Mouse (Mus musculus): ENCODE results near the gene Lpin2. TPM values are rescaled to one million over a fixed set of nuclear protein-coding genes. Genes with fewer than 3 reads are reported as not detected.

Gene Lpin2
- polyA plus RNA-seq, 1 experiment from 2014 or later, result 22.5 TPM

GRCm38 (mm10) chr17:71227128-71227895 lies 45.0 kb downstream of the Lpin2 start:
- Histone ChIP-seq H3K9me3 (no peaks in the 10 kb centered on the region), H3K9ac (no peak overlapping the region), H3K4me3 (replicated peaks) (no peak overlapping the region), H3K27me3 (replicated peaks) (no peaks in the 10 kb centered on the region), H3K27ac (no peak overlapping the region), H3K36me3 (no peaks in the 10 kb centered on the region; the same call in 1 of the 2 replicates), H3K4me1 (replicated peaks) (no peaks in the 10 kb centered on the region), H3K4me2 (replicated peaks) (no peak overlapping the region)
- ATAC-seq, result no peak
- WGBS, result 80% methylated on average over 9 of the region's 9 CpGs

GRCm38 (mm10) chr17:71228651-71229050 lies 46.3 kb downstream of the Lpin2 start:
- Histone ChIP-seq H3K36me3 (peaks cover 3% of the 10 kb centered on the region; the same call in 1 of the 2 replicates), H3K4me1 (replicated peaks) (no peaks in the 10 kb centered on the region), H3K4me3 (replicated peaks) (no peak overlapping the region), H3K27ac (no peak overlapping the region), H3K9ac (no peak overlapping the region), H3K9me3 (no peaks in the 10 kb centered on the region), H3K4me2 (replicated peaks) (no peak overlapping the region), H3K27me3 (replicated peaks) (no peaks in the 10 kb centered on the region)
- 77% methylated on average over 7 of the region's 7 CpGs for WGBS
- no peak for ATAC-seq

DNA sequence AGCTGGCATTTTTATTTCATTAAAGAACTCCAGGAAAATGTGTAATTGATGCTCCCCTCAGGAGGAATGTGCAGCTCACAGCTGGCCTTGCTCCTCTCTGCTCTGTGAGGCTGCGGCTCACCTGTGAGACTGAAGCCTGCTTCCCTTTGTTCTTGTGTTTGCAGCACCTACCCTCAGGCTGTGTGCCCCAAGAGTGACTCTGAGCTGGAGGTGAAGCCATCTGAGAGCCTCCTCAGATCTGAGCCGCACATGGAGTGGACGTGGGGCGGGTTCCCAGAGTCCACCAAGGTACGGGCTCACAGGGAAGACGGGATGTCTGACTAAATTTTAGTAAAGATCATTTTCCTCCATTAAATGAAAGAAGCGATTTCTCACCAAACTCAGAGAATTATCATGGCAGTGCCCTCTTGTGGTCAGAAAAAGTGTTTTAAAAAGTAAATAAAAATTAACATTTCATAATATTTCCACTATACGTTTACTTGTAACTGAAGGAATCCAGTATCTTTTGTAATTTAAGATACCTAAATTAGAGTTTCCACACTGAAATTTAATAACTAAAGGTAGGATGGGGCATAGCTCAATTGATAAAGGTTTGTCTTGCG lies 47.8 kb downstream of the Lpin2 start:
- Histone ChIP-seq H3K9ac (no peak overlapping the region), H3K27ac (no peak overlapping the region), H3K27me3 (replicated peaks) (no peaks in the 10 kb centered on the region), H3K4me1 (replicated peaks) (no peaks in the 10 kb centered on the region), H3K4me2 (replicated peaks) (no peak overlapping the region), H3K9me3 (no peaks in the 10 kb centered on the region), H3K4me3 (replicated peaks) (no peak overlapping the region), H3K36me3 (peaks cover 3% of the 10 kb centered on the region; the same call in 1 of the 2 replicates)
- no peak for ATAC-seq
- 71% methylated on average over 9 of the region's 9 CpGs for WGBS

- Histone ChIP-seq H3K4me2 (replicated peaks) (no peak overlapping the region), H3K36me3 (peaks cover 3% of the 10 kb centered on the region; the same call in 1 of the 2 replicates), H3K27ac (no peak overlapping the region), H3K9me3 (no peaks in the 10 kb centered on the region), H3K4me1 (replicated peaks) (no peaks in the 10 kb centered on the region), H3K4me3 (replicated peaks) (no peak overlapping the region), H3K9ac (no peak overlapping the region), H3K27me3 (replicated peaks) (no peaks in the 10 kb centered on the region)
- 87% methylated on average over 2 of the region's 2 CpGs for WGBS
- ATAC-seq, result no peak
Measured at GRCm38 (mm10) chr17:71231998-71232397, 49.6 kb downstream of the Lpin2 start.

DNA sequence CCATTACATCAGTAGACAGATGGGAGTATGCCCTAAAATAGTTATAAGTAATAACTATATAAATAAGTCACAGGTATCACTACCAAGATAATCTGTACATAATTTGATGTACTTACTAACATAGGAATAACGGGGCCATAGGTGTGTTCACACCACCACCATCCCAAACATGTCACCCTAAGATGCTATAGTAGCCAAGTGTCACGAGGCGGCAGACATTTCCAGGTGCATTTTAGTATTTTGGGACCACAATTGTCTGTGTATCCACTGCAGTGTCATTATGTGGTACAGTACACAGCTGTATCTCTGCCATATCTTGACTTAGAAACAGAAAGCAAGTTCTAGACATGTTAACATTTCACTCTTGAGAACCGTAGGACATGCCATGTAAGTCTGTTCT lies 50.9 kb downstream of the Lpin2 start:
- no peak for ATAC-seq

DNA sequence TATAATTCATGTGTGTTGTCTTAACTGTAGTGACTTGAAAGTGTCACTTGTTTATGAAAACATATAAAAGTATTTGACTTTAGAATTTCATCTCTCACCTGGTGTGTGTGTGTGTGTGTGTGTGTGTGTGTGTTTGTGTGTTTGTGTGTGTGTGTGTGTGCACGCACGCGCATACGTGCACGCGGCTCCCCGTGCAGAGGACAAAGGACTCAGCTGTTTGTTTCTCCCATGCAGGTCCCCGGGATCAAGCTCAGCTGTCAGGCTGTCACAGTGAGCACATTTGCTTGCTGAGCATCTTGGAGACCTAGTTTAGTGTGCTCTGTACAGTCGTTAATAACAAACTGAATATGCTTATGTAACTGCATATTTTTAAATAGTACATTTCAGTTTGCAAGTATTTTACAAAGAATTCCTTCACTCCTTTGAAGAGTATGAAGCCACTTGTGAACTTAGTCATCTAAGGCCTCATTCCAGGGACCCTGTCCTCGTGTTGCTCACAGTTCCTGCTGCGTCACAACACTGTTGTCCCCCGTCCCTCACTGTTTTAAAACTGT lies 51.8 kb downstream of the Lpin2 start:
- no peak for ATAC-seq
- no peak overlapping the region for H3K27ac ChIP-seq

More for the DNA sequence above, 50.9 kb downstream of the Lpin2 start:
- no peaks in the 10 kb centered on the region for H3K4me1 ChIP-seq (replicated peaks)
- H3K36me3 ChIP-seq, result peaks cover 3% of the 10 kb centered on the region; the same call in 1 of the 2 replicates
- H3K27me3 ChIP-seq (replicated peaks), result no peaks in the 10 kb centered on the region
- no peaks in the 10 kb centered on the region for H3K9me3 ChIP-seq
- H3K4me2 ChIP-seq (replicated peaks), result no peak overlapping the region
- 96% methylated on average over 4 of the region's 4 CpGs for WGBS
- no peak overlapping the region for H3K27ac ChIP-seq
- no peak overlapping the region for H3K9ac ChIP-seq
- no peak overlapping the region for H3K4me3 ChIP-seq (replicated peaks)

GRCm38 (mm10) chr17:71235229-71235958 lies 53.0 kb downstream of the Lpin2 start:
- no peaks in the 10 kb centered on the region for H3K4me1 ChIP-seq (replicated peaks)
- no peaks in the 10 kb centered on the region for H3K9me3 ChIP-seq
- H3K27ac ChIP-seq, result no peak overlapping the region
- H3K36me3 ChIP-seq, result 0 out of 2 replicates have a peak, but pooled peaks cover 9% of the 10 kb centered on the region
- peak; percentile 81 for ATAC-seq
- no peak overlapping the region for H3K4me3 ChIP-seq (replicated peaks)
- H3K4me2 ChIP-seq (replicated peaks), result no peak overlapping the region
- H3K9ac ChIP-seq, result no peak overlapping the region
- no peaks in the 10 kb centered on the region for H3K27me3 ChIP-seq (replicated peaks)
- WGBS, result 85% methylated on average over 12 of the region's 12 CpGs

More for the DNA sequence above, 51.8 kb downstream of the Lpin2 start:
- H3K36me3 ChIP-seq, result peaks cover 9% of the 10 kb centered on the region; the same call in 1 of the 2 replicates
- no peak overlapping the region for H3K4me3 ChIP-seq (replicated peaks)
- H3K4me1 ChIP-seq (replicated peaks), result no peaks in the 10 kb centered on the region
- H3K4me2 ChIP-seq (replicated peaks), result no peak overlapping the region
- no peaks in the 10 kb centered on the region for H3K27me3 ChIP-seq (replicated peaks)
- WGBS, result 91% methylated on average over 12 of the region's 12 CpGs
- no peak overlapping the region for H3K9ac ChIP-seq
- no peaks in the 10 kb centered on the region for H3K9me3 ChIP-seq

GRCm38 (mm10) chr17:71238494-71238893 lies 56.1 kb downstream of the Lpin2 start:
- H3K9ac ChIP-seq, result no peak overlapping the region
- no peaks in the 10 kb centered on the region for H3K9me3 ChIP-seq
- 92% methylated on average over 7 of the region's 7 CpGs for WGBS
- no peak overlapping the region for H3K4me3 ChIP-seq (replicated peaks)
- H3K27ac ChIP-seq, result no peak overlapping the region
- H3K4me1 ChIP-seq (replicated peaks), result no peaks in the 10 kb centered on the region
- no peaks in the 10 kb centered on the region for H3K27me3 ChIP-seq (replicated peaks)
- ATAC-seq, result no peak; the same call in 1 of the 2 replicates
- H3K36me3 ChIP-seq, result peaks cover 16% of the 10 kb centered on the region; the same call in 1 of the 2 replicates
- H3K4me2 ChIP-seq (replicated peaks), result no peak overlapping the region

DNA sequence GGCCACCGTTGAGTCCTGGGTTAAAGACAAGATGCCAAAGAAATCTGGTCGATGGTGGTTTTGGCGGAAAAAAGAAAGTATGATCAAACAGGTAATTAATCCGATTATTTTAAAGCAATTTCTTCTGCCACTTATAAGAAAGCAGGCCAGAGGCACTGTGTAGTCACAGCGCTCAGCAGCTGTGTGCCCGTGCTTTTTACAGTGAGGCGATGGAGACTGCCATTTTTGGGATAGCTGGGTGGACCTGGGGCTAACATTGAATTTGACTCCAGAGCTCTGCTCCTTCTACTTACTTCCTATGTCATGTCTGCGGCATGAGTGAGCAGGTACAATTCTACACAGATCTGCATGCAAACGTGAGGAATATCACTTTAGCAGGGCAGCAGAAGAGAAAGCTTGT lies 58.5 kb downstream of the Lpin2 start:
- H3K4me1 ChIP-seq (replicated peaks), result no peaks in the 10 kb centered on the region
- WGBS, result 90% methylated on average over 9 of the region's 9 CpGs
- no peaks in the 10 kb centered on the region for H3K27me3 ChIP-seq (replicated peaks)
- ATAC-seq, result no peak
- no peak overlapping the region for H3K4me3 ChIP-seq (replicated peaks)
- no peak overlapping the region for H3K4me2 ChIP-seq (replicated peaks)
- H3K27ac ChIP-seq, result no peak overlapping the region
- H3K36me3 ChIP-seq, result peaks cover 22% of the 10 kb centered on the region
- no peaks in the 10 kb centered on the region for H3K9me3 ChIP-seq
- H3K9ac ChIP-seq, result no peak overlapping the region

- H3K9me3 ChIP-seq, result no peaks in the 10 kb centered on the region
- H3K27ac ChIP-seq, result no peak overlapping the region
- H3K9ac ChIP-seq, result no peak overlapping the region
- H3K36me3 ChIP-seq, result peaks cover 35% of the 10 kb centered on the region
- 93% methylated on average over 7 of the region's 7 CpGs for WGBS
- no peak for ATAC-seq
- no peaks in the 10 kb centered on the region for H3K4me1 ChIP-seq (replicated peaks)
- no peak overlapping the region for H3K4me2 ChIP-seq (replicated peaks)
- H3K27me3 ChIP-seq (replicated peaks), result no peaks in the 10 kb centered on the region
- no peak overlapping the region for H3K4me3 ChIP-seq (replicated peaks)
Measured at GRCm38 (mm10) chr17:71242666-71243065, 60.3 kb downstream of the Lpin2 start.

DNA sequence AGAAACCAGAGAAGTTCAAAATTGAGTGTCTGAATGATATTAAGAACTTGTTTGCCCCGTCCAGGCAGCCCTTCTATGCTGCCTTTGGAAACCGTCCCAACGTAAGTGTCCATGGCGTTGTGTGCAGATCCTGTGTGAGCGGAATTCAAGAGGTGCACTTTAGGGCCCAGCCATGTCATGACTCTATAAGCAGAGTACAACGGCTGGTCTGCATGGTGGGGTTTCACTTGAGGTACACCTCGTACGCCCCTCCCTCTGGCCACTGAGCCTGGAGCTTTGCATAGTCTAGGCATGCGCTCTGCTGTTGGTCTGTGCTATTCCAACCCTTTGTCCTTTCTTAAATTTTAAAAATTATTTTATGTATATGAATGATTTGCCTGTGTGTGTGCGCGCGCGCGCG lies 62.8 kb downstream of the Lpin2 start:
- Histone ChIP-seq H3K9ac (no peak overlapping the region), H3K36me3 (peaks cover 32% of the 10 kb centered on the region), H3K9me3 (no peaks in the 10 kb centered on the region), H3K4me3 (replicated peaks) (no peak overlapping the region), H3K27ac (no peak overlapping the region), H3K4me2 (replicated peaks) (no peak overlapping the region), H3K27me3 (replicated peaks) (no peaks in the 10 kb centered on the region), H3K4me1 (replicated peaks) (no peaks in the 10 kb centered on the region)
- ATAC-seq, result no peak
- WGBS, result 98% methylated on average over 15 of the region's 15 CpGs

GRCm38 (mm10) chr17:71246022-71246421 lies 63.7 kb downstream of the Lpin2 start:
- Histone ChIP-seq H3K27me3 (replicated peaks) (no peaks in the 10 kb centered on the region), H3K9ac (no peak overlapping the region), H3K4me3 (replicated peaks) (no peak overlapping the region), H3K9me3 (no peaks in the 10 kb centered on the region), H3K27ac (no peak overlapping the region), H3K4me1 (replicated peaks) (no peaks in the 10 kb centered on the region), H3K4me2 (replicated peaks) (no peak overlapping the region), H3K36me3 (peaks cover 32% of the 10 kb centered on the region)
- ATAC-seq, result no peak
- WGBS, result 93% methylated on average over 4 of the region's 4 CpGs
